Mouse (Mus musculus) small intestine, adult 2 months (tissue): ENCODE data around the gene Fam118b.

Experiments used
- CTCF ChIP-seq: fragments of 200-500 bp; IDR thresholded peaks from 2 replicates; pipeline ENCODE4 v1.5.1; 2012; ENCODE audit warnings: low read depth, mild to moderate bottlenecking, control low read depth, inconsistent platforms, low read length, moderate library complexity, mixed read lengths; ENCODE audit not compliant: insufficient replicate concordance, insufficient read length; ENCODE audit errors: extremely low read depth
- POLR2A ChIP-seq: fragments of 200-500 bp; IDR thresholded peaks from 2 replicates; pipeline ENCODE4 v1.6.1; 2012; ENCODE audit warnings: low read depth, mild to moderate bottlenecking, control low read depth, inconsistent platforms, low read length, moderate library complexity

DNA sequence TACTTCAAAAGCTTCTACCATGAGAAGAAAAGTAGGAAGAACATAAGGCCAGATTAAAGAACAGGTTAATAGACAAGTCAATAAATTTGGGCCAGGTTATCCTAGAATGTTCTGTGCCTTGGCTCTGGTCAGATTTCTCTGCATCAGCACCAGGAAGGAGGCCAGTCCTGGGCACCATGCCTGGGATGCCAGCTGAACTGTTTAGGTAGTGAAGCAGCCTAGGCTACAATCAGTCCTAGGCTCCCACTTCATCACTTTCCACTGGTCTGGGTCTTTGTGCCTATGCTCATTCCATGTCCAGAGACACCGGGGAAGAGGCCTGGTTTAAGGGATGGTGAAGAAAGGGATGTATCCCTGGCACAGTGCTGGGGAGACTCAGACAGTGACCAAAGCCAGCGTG is 63.2 kb downstream of the Fam118b start:
- TF ChIP-seq CTCF = no peak
- no peak for TF ChIP-seq POLR2A
